In the genomic region with DNA sequence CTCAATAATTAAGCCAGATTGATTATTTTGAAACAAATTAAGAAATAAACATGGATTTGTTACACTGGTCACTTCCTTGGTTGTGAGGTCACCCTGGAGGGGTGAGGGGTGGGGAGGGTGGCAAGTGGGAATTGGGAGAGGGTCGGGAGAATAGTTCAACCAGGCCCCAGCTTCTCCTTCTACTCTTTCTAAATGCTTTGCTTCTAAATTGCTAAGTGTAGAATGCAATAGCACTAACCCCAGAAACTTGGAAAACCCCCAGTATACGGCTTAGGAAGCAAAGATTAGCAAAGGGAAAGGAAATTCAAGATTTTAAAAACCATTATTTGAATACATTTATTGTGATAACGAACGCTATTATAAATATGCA, we compare ENCODE assay signal across 9 mouse cellular contexts. TPM values are rescaled to one million over a fixed set of nuclear protein-coding genes. Genes with fewer than 3 reads are reported as not detected.
DNase-seq lines count a peak whose midpoint lies in the region; ATAC-seq and TF ChIP-seq lines count a peak whose summit lies in the region.
"Had no signal": no experiment of that assay in that cellular context is flagged by ENCODE, and none has a peak within 500 bp of the region (broad histone marks: within the 10 kb centered on the region; RNA-seq: fewer than 3 reads in every experiment).

No protein-coding gene starts in this region.

- 0 out of 2 replicates have a peak overlapping the region, but pooled peaks have one; percentile 31 for H3K9ac ChIP-seq in limb, embryonic 12.5 days (replicated peaks)
- H3K9ac ChIP-seq in stomach, postnatal 0 days (ENCODE audit: low read length) = 0 out of 2 replicates have a peak overlapping the region, but pooled peaks have one; percentile 35

- TF ChIP-seq CTCF in stomach, postnatal 0 days (IDR thresholded peaks at IDR 0.05; ENCODE audit: low read depth) = no peak

- no peaks in the 10 kb centered on the region for H3K9me3 ChIP-seq in heart, embryonic 10.5 days
- H3K9me3 ChIP-seq in limb, embryonic 12.5 days = no peaks in the 10 kb centered on the region
- no peaks in the 10 kb centered on the region for H3K9me3 ChIP-seq in stomach, postnatal 0 days (ENCODE audit: control insufficient read depth, low read length)

- peak overlapping the region; percentile 91 for H3K4me3 ChIP-seq in heart, embryonic 10.5 days
- H3K4me3 ChIP-seq in limb, embryonic 12.5 days (replicated peaks) = peak overlapping the region; percentile 80
- peak overlapping the region; percentile 90; the same call in 1 of the 2 replicates for H3K4me3 ChIP-seq in stomach, postnatal 0 days (ENCODE audit: low read depth, low read length)

- H3K4me1 ChIP-seq in heart, embryonic 10.5 days = peaks cover 11% of the 10 kb centered on the region
- peaks cover 12% of the 10 kb centered on the region for H3K4me1 ChIP-seq in limb, embryonic 12.5 days (replicated peaks)
- H3K4me1 ChIP-seq in stomach, postnatal 0 days (replicated peaks; ENCODE audit: control insufficient read depth, insufficient read depth) = no peaks in the 10 kb centered on the region

- no peak for TF ChIP-seq EP300 in stomach, postnatal 0 days (optimal IDR thresholded peaks at IDR 0.05)

- peak; percentile 31 for DNase-seq in heart, embryonic 10.5 days (ENCODE audit: low spot score)
- no peak for DNase-seq in heart, postnatal 36 days
- DNase-seq in retina, embryonic 14.5 days (ENCODE audit: low spot score) = peak; percentile 7
- no peak for DNase-seq in retina, postnatal 1 day
- DNase-seq in stomach, postnatal 0 days (ENCODE audit: low spot score) = peak; percentile 29
- DNase-seq in kidney, adult 8-10 months = no peak
- DNase-seq in spleen, postnatal 4 days (ENCODE audit: low spot score in 2 of 2) = no peak

- no peak overlapping the region for H3K27ac ChIP-seq in heart, embryonic 10.5 days
- H3K27ac ChIP-seq in limb, embryonic 12.5 days = no peak overlapping the region
- H3K27ac ChIP-seq in stomach, postnatal 0 days (replicated peaks) = no peak overlapping the region

- ATAC-seq in limb, embryonic 12.5 days (ENCODE audit: insufficient number of reproducible peaks, insufficient read depth, low FRiP score, low TSS enrichment, low read depth) = no peak
- no peak for ATAC-seq in stomach, postnatal 0 days (ENCODE audit: low FRiP score, low TSS enrichment)

- peak overlapping the region; percentile 87 for H3K4me2 ChIP-seq in limb, embryonic 12.5 days
- peak overlapping the region; percentile 77 for H3K4me2 ChIP-seq in stomach, postnatal 0 days (replicated peaks; ENCODE audit: low read depth)

- no peaks in the 10 kb centered on the region for H3K27me3 ChIP-seq in heart, embryonic 10.5 days (ENCODE audit: insufficient read depth, poor library complexity, severe bottlenecking)
- H3K27me3 ChIP-seq in limb, embryonic 12.5 days = no peaks in the 10 kb centered on the region
- no peaks in the 10 kb centered on the region for H3K27me3 ChIP-seq in stomach, postnatal 0 days (ENCODE audit: control insufficient read depth, insufficient read depth, low read length)
- H3K27me3 ChIP-seq: CH12.LX had no signal

- peaks cover 2% of the 10 kb centered on the region; the same call in 1 of the 2 replicates for H3K36me3 ChIP-seq in heart, embryonic 10.5 days
- H3K36me3 ChIP-seq in limb, embryonic 12.5 days = no peaks in the 10 kb centered on the region
- no peaks in the 10 kb centered on the region for H3K36me3 ChIP-seq in stomach, postnatal 0 days (ENCODE audit: control insufficient read depth, insufficient read depth, low read length)

- 80% methylated on average over 4 of the region's 4 CpGs for WGBS in heart, embryonic 10.5 days
- 85% methylated on average over 4 of the region's 4 CpGs for WGBS in limb, embryonic 12.5 days
- 38% methylated on average over 4 of the region's 4 CpGs for WGBS in stomach, postnatal 0 days

- intact Hi-C loops in heart, postnatal 36 days (cut with DNase I) = no loop called here

RNA-seq across cellular contexts. Expression of a gene that starts 3.3 kb away (rescaled TPM):
- polyA plus RNA-seq in heart, embryonic 10.5 days (2016; fragmentation: Nextera tagmentation; extraction: Ambion mirVana) = 75.7 and 76.6 TPM in 2 replicates
- total RNA-seq in heart, postnatal 36 days (2021) = 10 to 100 TPM; 46.7 to 63.5 TPM
- 88.7 and 98.6 TPM in 2 replicates for polyA plus RNA-seq in limb, embryonic 12.5 days (2016; fragmentation: Nextera tagmentation; extraction: Ambion mirVana)
- 80.2 and 88.9 TPM in 2 replicates for polyA plus RNA-seq in stomach, postnatal 0 days (2015; fragmentation: Nextera tagmentation; extraction: Ambion mirVana)

Comparison
In these comparisons a context has a peak if more than half of its experiments do, and no peak if none do; other contexts are left out.
1. DNase-seq: peak in heart, embryonic 10.5 days (single experiment), retina, embryonic 14.5 days (single experiment) and stomach, postnatal 0 days (single experiment); none in heart, postnatal 36 days (0 of 2), retina, postnatal 1 day (single experiment), kidney, adult 8-10 months (0 of 2) and spleen, postnatal 4 days (0 of 2).
2. Peak in every context shown above with its lines, with median percentiles within 50 percentile points of each other: H3K4me3 ChIP-seq.